Mouse (Mus musculus) c-Kit-positive CD71-positive TER-119-negative erythroid progenitor cells, embryonic 14.5 days (primary cell): ENCODE measurements around the gene Rbm8a2.
"Not testable (repeated sequence)": the region's sequence is repeated elsewhere in the genome, so short reads cannot be mapped to it uniquely, and the experiment has no call there.

Experiments used
- DNase-seq: peaks from one replicate; pipeline ENCODE4 v3.0.0-alpha.2; 2013; ENCODE audit warnings: low read depth

Rbm8a2 gene

DNA sequence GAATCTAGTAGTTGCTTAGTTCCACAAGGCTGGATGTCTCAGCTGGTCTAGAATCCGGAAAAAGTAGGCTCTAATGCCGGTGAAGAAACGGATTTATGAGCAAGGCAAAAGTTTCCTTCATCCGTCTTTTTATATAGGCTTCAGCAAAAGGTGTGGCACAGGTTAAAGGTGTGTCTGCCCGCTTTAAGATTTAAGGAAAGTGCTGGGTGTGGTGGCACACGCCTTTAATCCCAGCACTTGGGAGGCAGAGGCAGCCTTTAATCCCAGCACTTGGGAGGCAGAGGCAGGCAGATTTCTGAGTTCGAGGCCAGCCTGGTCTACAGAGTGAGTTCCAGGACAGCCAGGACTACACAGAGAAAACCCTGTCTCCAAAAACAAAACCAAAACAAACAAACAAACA is at the start of gene Rbm8a2:
TSS of gene Rbm8a2 (minus strand) at position 101 of the 400 bp plus-strand sequence.
- DNase-seq, result not testable (repeated sequence)

DNA sequence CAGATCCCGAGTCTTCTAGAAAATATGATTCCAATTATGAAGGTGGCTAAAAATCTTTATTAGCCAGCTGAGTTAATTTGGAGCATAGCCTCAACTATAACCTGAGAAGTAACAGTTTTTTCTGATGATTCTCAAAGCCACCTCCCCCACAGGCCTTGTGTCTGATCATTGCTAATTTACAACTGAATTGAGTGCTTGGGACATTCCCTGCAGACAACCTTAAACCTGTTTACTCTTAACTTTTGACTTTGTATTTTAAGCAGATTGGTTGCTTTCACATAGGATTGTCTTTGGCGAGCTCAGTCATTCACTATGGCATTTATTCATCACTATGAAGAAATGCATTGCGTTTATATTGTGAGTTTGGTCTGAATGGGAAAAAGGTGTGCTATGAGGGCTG is 49.5 kb upstream of the Rbm8a2 start:
- no peak for DNase-seq

DNA sequence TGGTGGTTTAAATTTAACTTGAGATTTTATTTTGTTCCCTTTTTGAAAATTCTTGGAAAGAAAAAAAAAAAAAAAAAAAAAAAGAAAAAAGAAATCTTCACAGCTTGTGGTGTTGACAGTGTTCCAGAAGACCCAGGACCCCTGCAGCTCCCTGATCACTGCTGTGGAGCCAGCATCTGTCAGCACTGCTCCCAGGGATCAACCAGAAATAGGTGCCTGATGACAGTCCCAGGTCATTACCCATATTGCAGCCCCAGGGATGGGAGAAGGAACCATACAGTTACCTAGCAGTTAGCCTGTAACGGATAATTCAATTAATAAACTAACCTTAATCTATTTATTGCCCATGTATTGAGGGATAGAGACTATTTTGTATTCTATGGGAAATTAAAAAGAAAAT is 45.6 kb upstream of the Rbm8a2 start:
- DNase-seq, result no peak

DNA sequence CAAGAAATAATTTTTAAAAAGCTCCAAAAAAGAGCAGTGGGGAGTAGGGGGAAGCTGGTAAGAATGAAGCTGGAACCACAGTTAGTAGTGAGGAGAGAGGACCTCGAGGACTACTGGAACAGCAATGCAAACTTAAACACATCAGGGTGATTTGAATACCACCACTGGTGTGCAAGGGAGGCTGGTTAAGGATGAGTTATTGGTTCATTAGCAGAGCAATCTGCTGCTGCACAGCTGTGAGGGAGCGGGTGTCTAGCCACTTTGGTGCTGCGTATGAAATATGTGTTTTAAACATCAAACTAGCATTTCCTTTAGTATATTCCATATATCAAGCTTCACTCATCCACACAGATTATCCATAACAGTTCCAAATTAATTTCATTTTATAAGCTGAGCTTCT is 39.6 kb upstream of the Rbm8a2 start:
- no peak for DNase-seq

DNA sequence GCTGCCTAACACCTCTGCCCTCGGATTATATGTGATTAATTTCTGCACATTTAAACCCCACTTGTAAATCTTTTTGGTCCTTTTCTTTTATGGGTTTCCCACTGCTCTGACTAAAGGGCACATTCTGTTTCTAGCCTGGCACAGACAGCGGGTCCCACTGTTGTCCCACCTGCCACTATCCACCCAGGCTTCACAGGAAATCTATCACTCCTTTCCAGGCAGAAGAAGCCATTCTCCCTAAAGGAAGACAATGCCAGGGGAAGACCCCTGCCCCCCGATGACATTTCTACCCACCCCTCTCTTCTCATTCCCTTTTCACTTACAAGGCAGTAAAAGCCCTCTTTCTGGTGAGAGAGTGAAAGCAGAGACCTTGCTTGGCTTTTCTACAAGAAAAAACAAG is 37.2 kb upstream of the Rbm8a2 start:
- DNase-seq, result no peak

DNA sequence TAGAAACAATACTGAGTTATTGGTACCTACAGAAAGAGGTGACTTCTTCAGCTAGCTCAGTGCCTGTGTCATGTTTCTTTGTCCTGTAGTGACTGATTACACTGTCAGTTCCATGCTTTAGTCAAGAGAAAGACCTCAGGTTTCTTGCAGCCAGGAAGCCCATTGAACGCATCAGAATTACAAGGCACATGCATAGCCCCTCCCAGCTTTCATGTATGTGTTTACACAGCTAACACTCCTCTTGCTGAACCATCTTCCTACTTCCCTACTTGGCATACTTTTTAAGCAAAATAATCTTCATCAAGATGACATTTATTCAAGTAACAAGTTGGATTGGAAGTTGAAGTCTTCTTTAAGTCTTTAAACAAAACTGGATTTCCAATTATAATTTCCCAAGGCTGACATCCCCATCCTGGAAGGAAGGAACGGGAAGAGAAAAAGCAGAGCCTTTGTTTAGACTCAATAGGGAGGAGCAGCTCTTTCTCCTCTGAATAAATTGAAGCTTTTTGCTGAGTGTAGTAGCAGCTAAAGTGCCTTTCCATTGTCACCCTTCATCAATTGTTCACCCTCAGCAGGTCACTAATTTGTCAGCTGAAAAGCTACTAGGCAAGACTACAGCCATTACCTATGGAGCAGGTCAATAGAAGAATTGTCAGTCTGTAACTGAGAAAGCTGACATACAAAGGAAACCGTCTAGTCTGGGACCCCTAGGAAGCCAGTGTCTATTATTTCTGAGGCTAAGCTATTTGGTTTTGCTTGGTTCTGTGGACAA is 34.8 kb upstream of the Rbm8a2 start:
- DNase-seq, result no peak

DNA sequence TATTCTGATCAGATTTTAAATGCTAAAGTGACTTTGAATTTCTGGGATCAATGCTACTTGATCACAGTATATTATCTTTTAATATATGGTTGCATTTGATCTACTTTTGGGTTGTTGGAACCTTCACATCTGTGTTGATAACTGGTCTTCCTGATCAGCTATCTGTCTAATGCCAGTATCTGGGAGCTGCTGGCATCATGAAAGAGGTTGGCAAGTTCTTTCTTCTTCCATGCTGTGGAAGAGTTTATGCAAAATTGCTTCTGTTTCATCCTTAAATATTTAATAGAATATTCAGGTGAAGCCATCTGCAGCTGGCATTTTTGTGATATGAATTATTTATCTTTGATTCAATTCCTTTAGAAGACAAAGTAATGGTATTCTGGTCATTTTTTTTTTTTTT is 32.6 kb upstream of the Rbm8a2 start:
- no peak for DNase-seq

DNA sequence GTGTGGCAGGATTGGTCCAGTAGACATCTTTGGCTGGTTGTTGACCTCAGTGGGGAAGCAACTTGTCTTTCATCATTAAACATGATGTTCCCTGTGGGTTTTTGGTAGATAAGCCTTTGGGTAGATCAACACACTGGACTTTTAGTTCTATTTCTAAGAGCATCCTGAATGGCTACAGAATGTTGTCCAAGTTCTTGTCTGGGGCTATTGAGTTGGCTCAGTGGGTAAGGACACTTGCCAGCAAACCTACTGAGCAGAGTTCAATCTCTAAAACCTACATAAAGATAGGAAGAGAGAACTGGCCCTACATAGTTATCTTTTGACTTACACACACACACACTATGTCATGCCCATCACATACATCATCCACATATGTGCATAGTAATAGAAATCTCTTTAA is 32.2 kb upstream of the Rbm8a2 start:
- no peak for DNase-seq

DNA sequence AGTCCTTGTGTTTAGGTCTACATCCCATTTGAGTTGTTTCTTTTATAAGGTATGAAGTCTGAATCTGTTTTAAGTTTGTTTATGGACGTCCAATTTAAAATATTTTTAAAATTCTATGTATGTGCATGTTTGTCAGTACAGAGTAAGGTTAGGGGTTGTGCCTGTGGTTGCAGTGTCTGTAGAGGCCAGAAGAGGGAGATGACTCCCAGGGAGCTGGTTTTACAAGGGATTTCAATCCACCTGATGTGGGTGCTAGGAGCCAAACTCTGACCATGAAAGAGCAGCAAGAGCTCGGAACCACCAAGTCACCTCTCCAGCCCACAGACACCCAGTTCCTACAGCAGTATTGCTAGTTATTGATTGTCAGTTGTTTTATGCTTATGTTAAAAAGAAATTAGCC is 29.5 kb upstream of the Rbm8a2 start:
- DNase-seq, result no peak

DNA sequence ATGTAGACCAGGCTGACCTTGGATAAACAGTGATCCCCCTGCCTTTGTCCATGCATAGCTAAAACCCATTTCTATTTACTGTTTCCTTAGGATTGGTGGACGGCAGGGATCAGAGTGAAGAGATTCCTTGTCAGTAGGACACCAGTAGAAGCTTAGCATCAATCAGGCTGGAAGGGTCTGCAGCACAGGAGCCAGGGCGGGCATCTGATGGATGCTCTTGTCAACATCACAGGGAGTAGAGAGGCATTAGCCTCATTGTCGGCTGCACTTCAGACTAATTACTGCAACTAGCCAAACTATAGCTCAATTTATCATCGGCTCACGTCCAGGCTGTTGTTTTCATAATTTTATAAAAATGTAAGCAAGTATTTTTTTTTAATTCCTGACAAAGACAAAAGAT is 21.7 kb upstream of the Rbm8a2 start:
- DNase-seq, result no peak

DNA sequence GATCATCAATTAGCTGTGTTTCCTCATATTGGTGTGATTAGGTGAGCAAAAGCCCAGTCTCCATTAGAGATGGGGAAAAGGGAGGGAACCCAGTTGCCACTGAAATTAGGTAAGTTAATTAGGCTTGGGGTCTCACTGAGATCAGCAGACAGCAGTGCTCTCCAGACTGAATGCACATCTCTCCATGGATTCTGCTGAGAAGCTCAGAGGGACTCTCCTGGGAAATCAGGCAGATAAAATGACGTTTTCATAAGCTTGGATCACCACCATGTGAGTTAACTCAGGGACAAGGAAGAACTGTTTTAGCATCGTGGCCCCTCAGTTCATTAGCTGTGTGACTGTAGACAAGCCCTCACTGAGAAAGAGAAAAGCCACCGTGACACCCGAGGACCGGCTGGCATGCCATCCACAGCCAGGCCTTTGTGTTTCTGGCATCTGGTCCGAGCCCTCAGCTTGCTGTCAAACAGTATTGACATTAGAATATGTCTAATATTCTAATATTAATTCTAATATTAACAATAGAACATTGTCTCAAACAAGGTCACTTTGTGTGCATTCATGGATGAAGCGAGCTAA is 18.2 kb upstream of the Rbm8a2 start:
- no peak for DNase-seq

DNA sequence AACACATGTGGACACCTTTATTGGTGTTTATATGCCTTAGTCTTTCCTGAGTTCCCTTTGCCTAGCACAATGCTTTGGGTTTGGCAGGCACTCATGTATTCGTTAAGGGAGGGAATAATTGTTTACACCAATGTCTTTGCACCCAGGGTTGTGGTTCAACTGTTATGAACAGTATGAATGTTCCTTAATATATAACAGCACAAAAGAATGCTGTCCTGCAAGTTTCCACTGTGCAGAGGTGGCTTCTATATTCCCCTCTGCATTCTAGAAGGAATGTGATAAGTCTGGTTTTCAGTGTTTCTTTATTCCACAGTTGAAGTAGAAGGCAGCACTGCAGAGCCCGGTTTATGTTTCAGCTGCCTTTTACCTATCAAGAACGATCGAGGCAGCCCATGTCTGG is 10.0 kb upstream of the Rbm8a2 start:
- no peak for DNase-seq

DNA sequence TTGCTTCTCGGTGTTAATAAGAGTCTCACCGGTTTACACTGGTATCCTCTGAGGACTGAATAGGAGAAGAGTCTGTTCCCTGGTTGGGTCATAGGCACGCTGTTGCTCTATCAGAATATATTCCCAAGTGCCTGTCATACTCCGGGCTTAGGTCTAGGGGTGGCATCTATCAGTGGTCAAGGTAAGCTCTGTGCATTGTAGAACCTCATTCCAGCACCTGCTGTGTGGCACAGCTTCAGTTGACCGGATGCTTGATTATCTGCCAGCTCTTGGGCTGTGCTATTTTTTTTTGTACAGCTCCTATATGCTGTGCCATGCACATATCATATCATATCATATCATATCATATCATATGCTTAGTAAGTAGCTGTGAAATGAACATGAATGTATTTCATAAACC is 9.5 kb upstream of the Rbm8a2 start:
- DNase-seq, result no peak

DNA sequence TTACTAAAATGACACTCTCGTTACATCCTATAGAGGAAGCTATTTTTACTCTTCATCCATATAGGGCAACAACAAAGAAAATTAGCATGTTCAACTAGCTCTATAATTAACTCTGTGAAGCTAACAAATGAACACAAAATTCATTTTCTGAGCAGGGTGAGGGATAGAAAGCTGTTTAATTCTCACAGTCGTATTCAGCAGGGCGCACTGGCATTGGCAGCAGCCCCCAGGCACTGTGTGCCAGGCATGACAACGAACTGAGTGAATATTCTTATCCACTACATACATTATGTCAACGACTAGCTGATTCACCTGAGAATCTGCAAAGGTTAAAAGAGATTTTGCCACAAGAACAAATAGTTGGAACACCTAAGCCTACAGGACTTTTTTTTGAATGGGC is 8.2 kb downstream of the Rbm8a2 start:
- DNase-seq, result no peak

DNA sequence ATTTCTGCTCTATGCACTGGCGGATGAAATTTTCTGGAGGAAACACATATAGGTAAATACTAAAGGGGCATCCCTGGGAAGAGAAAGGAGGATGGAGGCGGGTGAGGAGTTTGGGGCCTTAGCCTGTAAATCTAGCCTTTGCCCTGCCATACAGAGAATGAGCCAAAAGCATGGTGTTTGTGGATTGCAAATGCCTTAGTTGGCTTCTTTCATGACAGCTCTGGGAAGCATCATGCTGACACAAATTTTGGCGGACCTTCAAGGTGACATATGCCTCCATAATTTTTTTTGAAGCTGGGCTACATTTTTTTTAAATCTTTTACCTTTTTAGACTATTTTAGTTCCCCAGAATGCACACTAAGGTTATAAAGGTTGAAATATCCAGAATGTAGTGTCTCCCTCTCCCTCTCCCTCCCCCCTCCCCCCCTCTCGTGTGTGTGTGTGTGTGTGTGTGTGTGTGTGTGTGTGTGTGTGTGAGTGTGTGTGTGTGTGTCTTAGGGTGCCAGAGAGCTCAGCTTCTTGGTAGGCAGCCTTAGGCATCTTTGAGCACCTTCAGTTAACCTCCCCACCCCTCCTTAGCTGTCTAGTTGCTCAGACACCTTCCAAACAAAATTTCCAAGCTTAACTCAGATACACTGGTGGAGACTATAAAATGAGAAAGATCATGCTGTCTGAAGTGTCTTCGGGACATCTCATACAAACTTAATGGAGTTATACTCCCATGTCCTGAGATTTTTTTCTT is 11.7 kb downstream of the Rbm8a2 start:
- no peak for DNase-seq

DNA sequence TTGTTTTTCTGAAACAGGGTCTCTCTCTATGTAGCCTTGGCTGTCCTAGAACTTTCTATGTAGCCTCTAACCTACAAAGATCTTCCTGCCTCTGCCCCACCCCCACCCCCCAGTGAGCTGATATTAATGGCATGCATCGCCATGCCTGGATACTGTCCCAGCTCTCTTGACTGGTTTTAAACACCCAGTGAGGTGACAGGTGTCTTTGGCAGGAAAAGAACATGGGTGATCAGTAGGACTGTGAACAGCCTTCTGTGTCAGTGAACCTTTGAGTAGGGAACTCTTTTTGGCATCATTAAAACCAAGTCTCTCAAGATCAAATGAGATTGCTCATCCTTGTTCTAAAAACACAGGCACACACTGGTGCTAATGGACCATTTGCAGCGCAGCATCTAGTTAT is 17.1 kb downstream of the Rbm8a2 start:
- DNase-seq, result no peak

DNA sequence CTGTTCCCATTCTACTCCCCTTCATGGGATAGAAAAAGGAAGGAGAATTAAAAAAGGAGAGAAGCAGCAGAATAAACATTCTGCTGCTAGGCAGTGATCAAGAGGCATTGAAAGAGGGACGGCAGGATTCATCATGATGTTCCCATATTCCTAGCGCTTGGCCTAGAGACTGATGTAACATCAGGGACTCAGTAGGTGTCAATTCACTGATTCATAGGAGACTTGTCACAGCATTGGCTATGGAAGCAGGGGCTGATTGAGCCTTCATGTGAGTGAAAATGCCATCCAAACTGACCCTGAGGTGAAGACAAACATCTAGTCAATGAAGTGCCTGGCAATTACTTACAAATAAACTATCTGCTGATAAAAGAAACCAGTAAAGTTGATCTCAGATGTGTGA is 28.1 kb downstream of the Rbm8a2 start:
- DNase-seq, result no peak

DNA sequence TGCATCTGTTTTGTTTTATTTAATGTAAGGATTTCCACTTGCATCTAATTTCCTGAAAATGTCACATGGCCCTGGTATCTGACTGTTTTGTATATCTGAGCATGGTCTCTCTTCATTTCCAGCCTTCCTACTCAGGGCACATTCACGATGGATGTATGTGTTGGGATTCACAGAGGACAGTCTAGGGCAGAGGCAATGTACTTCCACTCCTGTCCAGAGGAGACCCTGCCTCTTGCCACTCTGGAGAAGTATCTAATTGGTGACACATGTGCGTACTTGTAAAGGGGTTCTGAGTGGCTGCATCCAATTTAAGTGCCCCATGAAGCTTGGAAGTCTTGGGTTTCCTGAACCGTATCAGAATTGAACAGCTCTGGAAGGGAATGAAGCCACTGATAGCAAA is 28.5 kb downstream of the Rbm8a2 start:
- no peak for DNase-seq

DNA sequence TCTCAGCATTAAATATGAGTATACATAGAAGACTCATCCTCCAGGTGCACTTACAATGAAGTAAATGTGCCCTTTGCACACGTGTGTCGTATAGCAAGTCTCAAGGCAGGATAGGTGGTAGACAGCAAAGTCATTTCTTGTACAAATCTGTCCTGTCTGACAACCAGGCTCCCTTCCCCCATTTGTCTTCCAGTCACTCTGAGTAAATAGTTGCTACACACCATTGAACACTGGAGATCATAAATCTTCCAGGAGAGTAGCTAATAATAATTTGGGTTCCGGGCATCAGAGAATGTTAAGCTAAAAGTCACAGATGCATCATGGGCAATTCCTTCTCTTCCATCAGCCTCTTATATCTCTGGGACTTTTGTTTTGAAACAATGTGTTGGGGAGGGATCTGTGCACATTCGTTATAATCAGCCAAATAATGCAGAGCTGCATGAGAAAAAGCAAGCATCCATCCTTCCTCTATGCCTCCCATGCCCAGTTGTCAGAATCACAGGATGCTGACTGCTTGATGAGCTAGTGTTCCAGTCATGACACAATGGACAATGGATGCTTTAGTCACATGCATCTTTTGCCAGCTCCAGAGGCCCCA is 32.1 kb downstream of the Rbm8a2 start:
- DNase-seq, result no peak

DNA sequence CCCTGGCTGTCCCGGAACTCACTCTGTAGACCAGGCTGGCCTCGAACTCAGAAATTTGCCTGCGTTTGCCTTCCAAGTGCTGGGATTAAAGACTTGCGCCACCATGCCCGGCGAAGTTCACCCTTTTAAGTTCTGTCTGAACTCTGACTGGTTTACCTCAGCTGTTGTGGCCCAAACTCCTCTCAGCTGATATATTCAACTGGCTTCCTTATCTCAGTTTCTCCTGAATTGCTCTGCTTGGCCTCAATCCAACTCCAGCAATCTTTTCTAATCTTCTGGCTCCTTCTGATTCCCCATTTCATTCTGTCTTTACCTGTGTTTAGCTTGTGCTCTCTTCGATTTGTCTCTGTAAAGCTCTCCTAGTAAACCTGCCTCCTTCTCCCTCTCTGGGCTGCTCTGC is 35.7 kb downstream of the Rbm8a2 start:
- no peak for DNase-seq

DNA sequence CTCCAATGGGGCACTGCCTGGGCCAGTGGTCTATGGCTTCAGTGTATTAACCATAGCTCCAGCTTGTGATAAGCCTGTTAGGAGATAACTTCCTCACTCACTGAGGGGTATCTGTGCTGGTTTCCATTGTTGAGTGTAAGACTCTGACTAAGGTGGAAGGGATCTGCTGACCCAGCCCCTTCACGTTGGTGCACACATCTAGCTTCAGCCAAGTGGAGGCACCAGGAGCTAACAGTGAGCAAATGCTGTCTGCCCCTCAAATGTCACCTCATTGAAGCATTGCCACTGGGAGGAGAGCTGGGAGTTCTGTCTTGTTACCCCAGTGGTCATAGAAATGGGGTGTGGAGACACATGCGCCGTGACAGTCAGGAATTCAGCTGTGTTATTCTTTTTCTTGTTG is 40.2 kb downstream of the Rbm8a2 start:
- no peak for DNase-seq

DNA sequence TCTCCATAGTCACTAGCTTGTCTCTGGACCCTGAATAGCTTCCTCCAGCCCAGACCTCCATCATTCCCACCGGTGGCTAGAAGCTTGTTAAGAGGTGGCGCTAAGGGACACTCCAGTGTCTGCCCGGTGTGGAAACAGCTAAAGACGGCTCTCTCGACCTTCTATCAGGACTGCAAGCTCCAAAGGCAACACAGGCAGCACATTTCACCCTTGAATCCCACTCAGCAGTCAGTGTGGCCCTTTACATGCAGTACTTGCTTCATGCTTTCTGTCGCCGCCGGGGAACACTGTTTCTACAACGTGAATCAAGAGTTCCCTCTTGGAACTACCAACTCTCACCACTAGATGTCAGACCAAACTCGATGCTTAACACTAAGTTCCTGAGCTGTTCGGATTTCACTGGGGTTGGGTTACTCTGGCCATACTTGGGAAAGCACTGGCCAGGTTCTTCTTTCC is 42.6 kb downstream of the Rbm8a2 start:
- peak; percentile 38 for DNase-seq

DNA sequence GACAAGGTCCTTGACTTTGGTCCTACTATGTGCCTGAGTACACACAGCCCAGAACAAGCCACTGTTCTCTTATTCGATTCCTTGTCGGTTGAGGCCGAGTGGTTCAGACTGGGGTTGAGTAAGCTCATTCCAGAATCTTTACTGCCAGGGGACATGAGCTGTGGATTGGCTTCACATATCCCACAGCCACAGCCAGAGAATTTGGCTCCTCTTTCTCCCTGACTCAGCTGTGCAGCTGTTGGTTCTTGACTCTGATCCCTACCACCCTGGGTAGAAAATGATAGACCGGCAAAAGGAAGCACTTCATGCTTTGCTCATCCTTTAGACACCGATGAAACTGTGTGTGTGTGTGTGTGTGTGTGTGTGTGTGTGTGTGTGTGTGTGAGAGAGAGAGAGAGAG is 47.5 kb downstream of the Rbm8a2 start:
- no peak for DNase-seq
